Mouse (Mus musculus): ENCODE measurements around the gene Phldb2. TPM values are rescaled to one million over a fixed set of nuclear protein-coding genes. Genes with fewer than 3 reads are reported as not detected.

Gene Phldb2
- total RNA-seq, 1 experiment from 2014 or later = 4.3 TPM

Other genes with a start within 250 kb of the Phldb2 start
- not detected in 2 replicates for gene Tagln3, start 229.0 kb downstream of the Phldb2 start, total RNA-seq (2017)
- gene Abhd10, start 210.6 kb downstream of the Phldb2 start, total RNA-seq (2017) = 17.7 and 27.3 TPM in 2 replicates
- gene Plcxd2, start 56.6 kb upstream of the Phldb2 start, total RNA-seq (2017) = 4.5 and 7.4 TPM in 2 replicates
- 28.0 and 35.6 TPM in 2 replicates for gene Cd96, start 166.7 kb upstream of the Phldb2 start, total RNA-seq (2017)
- gene Gm4737, start 201.5 kb upstream of the Phldb2 start, total RNA-seq (2017) = 7.7 and 16.2 TPM in 2 replicates

All from hematopoietic stem cell, adult 5-6 weeks (primary cell).